ENCODE assay signal across 12 mouse cellular contexts in the genomic region with DNA sequence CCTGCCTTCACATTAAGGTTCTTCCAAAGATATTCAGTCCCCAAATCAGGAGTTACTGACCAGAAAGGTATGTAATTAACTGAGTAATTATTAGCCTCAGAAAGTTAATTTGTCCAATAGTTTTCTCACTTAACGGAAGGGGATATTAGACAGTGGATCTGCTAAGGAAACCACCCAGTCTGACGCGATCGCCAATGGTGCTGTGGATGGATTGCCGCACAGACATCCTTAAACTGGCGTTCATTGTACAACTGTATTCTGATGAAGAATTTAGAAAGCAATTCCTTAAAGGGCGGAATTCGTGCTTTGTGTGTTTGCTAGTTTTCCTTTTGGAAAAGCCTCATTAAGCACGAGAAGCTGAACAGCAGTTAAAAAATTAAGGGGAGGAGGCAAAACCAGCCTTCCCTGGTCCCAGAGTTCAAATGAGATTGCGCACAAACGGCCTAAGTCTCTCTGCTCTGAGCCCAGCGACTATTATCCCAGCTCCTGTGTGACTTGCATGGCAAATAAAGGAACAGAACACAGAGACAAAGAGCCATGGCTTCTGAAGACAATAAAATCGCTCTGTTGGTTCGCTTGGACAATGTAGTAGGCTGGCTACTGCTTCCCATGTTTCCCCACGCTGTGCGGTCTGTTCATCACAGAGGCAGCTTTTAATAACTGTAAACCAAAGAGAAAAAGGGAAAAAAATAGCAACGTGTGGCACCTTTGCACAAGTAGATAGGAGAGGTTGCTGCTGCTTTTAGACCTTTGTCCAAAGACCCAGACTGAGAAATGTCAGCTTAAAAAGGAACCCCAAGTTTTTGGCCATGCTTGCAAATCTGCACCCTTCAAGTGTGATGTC.
DNase-seq lines count a peak whose midpoint lies in the region; ATAC-seq and TF ChIP-seq lines count a peak whose summit lies in the region.
"Had no signal": no experiment of that assay in that cellular context is flagged by ENCODE, and none has a peak within 500 bp of the region (broad histone marks: within the 10 kb centered on the region; RNA-seq: fewer than 3 reads in every experiment).

No protein-coding gene starts in this region.

- intact Hi-C loops in left cerebral cortex, postnatal 36 days (cut with DNase I) = no loop called here
- intact Hi-C loops in heart, postnatal 25 days (cut with DNase I) = no loop called here
- intact Hi-C loops in heart, adult 2 months (cut with DNase I) = no loop called here

- H3K9me3 ChIP-seq in embryonic facial prominence, embryonic 10.5 days = no peaks in the 10 kb centered on the region
- H3K9me3 ChIP-seq in hindbrain, embryonic 14.5 days (ENCODE audit: control insufficient read depth, low read length) = no peaks in the 10 kb centered on the region
- H3K9me3 ChIP-seq in midbrain, embryonic 15.5 days = no peaks in the 10 kb centered on the region

- 0 out of 2 replicates have a peak overlapping the region, but pooled peaks have one; percentile 32 for H3K27ac ChIP-seq in embryonic facial prominence, embryonic 10.5 days (replicated peaks)
- peak overlapping the region; percentile 80 for H3K27ac ChIP-seq in hindbrain, embryonic 14.5 days
- H3K27ac ChIP-seq in midbrain, embryonic 15.5 days = peak overlapping the region; percentile 40; the same call in 1 of the 2 replicates
- H3K27ac ChIP-seq in heart, adult 2 months = no peak overlapping the region

- no peak overlapping the region for H3K4me3 ChIP-seq in embryonic facial prominence, embryonic 10.5 days
- H3K4me3 ChIP-seq in hindbrain, embryonic 14.5 days (replicated peaks; ENCODE audit: low read length) = no peak overlapping the region
- no peak overlapping the region for H3K4me3 ChIP-seq in midbrain, embryonic 15.5 days
- H3K4me3 ChIP-seq in heart, adult 2 months = no peak overlapping the region

- TF ChIP-seq CTCF in heart, adult 2 months (IDR thresholded peaks at IDR 0.05) = no peak

- no peaks in the 10 kb centered on the region for H3K36me3 ChIP-seq in embryonic facial prominence, embryonic 10.5 days (replicated peaks)
- H3K36me3 ChIP-seq in hindbrain, embryonic 14.5 days (replicated peaks; ENCODE audit: control insufficient read depth, insufficient read depth) = no peaks in the 10 kb centered on the region
- no peaks in the 10 kb centered on the region for H3K36me3 ChIP-seq in midbrain, embryonic 15.5 days (replicated peaks)
- H3K36me3 ChIP-seq in heart, adult 2 months (ENCODE audit: control insufficient read depth, insufficient read depth, low read length) = no peaks in the 10 kb centered on the region

- TF ChIP-seq EP300 in heart, adult 2 months (IDR thresholded peaks at IDR 0.05; ENCODE audit: insufficient read depth, low read depth, low read length) = no peak

- peak; percentile 3 to 11 for DNase-seq in left cerebral cortex, adult 18-20 months (ENCODE audit: low spot score in 2 of 2)
- no peak for DNase-seq in left cerebral cortex, postnatal 36 days (ENCODE audit: low spot score in 2 of 2)
- DNase-seq in embryonic facial prominence, embryonic 10.5 days (ENCODE audit: low spot score) = no peak
- peak; percentile 57 for DNase-seq in hindbrain, embryonic 14.5 days (ENCODE audit: low spot score)
- no peak for DNase-seq in heart, postnatal 25 days (ENCODE audit: low spot score)
- DNase-seq in heart, adult 2 months = no peak
- DNase-seq: gastrocnemius, postnatal 36 days; kidney, postnatal 14 days; thymus, postnatal 36 days had no signal

- ATAC-seq in hindbrain, embryonic 14.5 days (ENCODE audit: low FRiP score) = peak; percentile 84
- ATAC-seq in midbrain, embryonic 15.5 days (replicated peaks) = peak; percentile 79
- ATAC-seq in inflammation-experienced regulatory T-cells, adult 6 months = no peak

- peaks cover 11% of the 10 kb centered on the region for H3K4me1 ChIP-seq in embryonic facial prominence, embryonic 10.5 days
- peaks cover 12% of the 10 kb centered on the region for H3K4me1 ChIP-seq in hindbrain, embryonic 14.5 days (replicated peaks; ENCODE audit: control insufficient read depth, insufficient read depth, low read length)
- H3K4me1 ChIP-seq in midbrain, embryonic 15.5 days = peaks cover 12% of the 10 kb centered on the region
- H3K4me1 ChIP-seq in heart, adult 2 months (ENCODE audit: control insufficient read depth, insufficient read depth, low read length) = no peaks in the 10 kb centered on the region; the same call in 1 of the 2 replicates

- no peaks in the 10 kb centered on the region for H3K79me2 ChIP-seq in heart, adult 2 months (replicated peaks; ENCODE audit: control insufficient read depth, insufficient read depth, low read length)

- H3K27me3 ChIP-seq in embryonic facial prominence, embryonic 10.5 days (replicated peaks; ENCODE audit: low read depth, poor library complexity, severe bottlenecking) = no peaks in the 10 kb centered on the region
- no peaks in the 10 kb centered on the region for H3K27me3 ChIP-seq in hindbrain, embryonic 14.5 days (ENCODE audit: control insufficient read depth, insufficient read depth, low read length)
- H3K27me3 ChIP-seq in midbrain, embryonic 15.5 days (replicated peaks) = no peaks in the 10 kb centered on the region
- no peaks in the 10 kb centered on the region for H3K27me3 ChIP-seq in heart, adult 2 months (ENCODE audit: control insufficient read depth, insufficient read depth, low read length)

- 81% methylated on average over 17 of the region's 17 CpGs for WGBS in embryonic facial prominence, embryonic 10.5 days
- WGBS in hindbrain, embryonic 14.5 days = 34% methylated on average over 17 of the region's 17 CpGs
- WGBS in midbrain, embryonic 15.5 days = 41% methylated on average over 17 of the region's 17 CpGs
- WGBS in heart, adult 2 months = 91% methylated on average over 17 of the region's 17 CpGs

- H3K9ac ChIP-seq in hindbrain, embryonic 14.5 days = peak overlapping the region; percentile 28; the same call in 1 of the 2 replicates
- no peak overlapping the region for H3K9ac ChIP-seq in midbrain, embryonic 15.5 days
- H3K9ac ChIP-seq in heart, adult 2 months (ENCODE audit: low read depth, low read length) = no peak overlapping the region

- TF ChIP-seq POLR2A in heart, adult 2 months (IDR thresholded peaks at IDR 0.05; ENCODE audit: insufficient read depth, low read depth, low read length) = no peak

- H3K4me2 ChIP-seq in hindbrain, embryonic 14.5 days (replicated peaks) = peak overlapping the region; percentile 26
- no peak overlapping the region for H3K4me2 ChIP-seq in midbrain, embryonic 15.5 days
- H3K4me2 ChIP-seq: liver, embryonic 11.5 days had no signal

Comparison
In these comparisons a context has a peak if more than half of its experiments do, and no peak if none do; other contexts are left out.
1. DNase-seq: peak in left cerebral cortex, adult 18-20 months (2 of 2) and hindbrain, embryonic 14.5 days (single experiment); none in left cerebral cortex, postnatal 36 days (0 of 2), embryonic facial prominence, embryonic 10.5 days (single experiment), heart, postnatal 25 days (single experiment) and heart, adult 2 months (0 of 2).